Comparison of ENCODE assay signal across 11 mouse cellular contexts in genomic region chr15:31532331-31533021, GRCm38 (mm10). TPM values are rescaled to one million over a fixed set of nuclear protein-coding genes. Genes with fewer than 3 reads are reported as not detected.
A peak's percentile ranks its signal among the peaks of the same experiment; 100 is the strongest.
DNase-seq lines count a peak whose midpoint lies in the region; ATAC-seq and TF ChIP-seq lines count a peak whose summit lies in the region.
"Had no signal": no experiment of that assay in that cellular context is flagged by ENCODE, and none has a peak within 500 bp of the region (broad histone marks: within the 10 kb centered on the region; RNA-seq: fewer than 3 reads in every experiment).

No protein-coding gene starts in this region.

- no peak for DNase-seq in hindbrain, embryonic 14.5 days (ENCODE audit: low spot score)
- DNase-seq in hindbrain, embryonic 11.5 days (ENCODE audit: low spot score) = no peak
- no peak for DNase-seq in stomach, postnatal 0 days (ENCODE audit: low spot score)
- DNase-seq in ovary, postnatal 10 days (ENCODE audit: low spot score) = no peak
- DNase-seq: gastrocnemius, postnatal 14 days; lung, postnatal 4 days; right cerebral cortex, postnatal 14 days had no signal

- no peak for TF ChIP-seq POLR2A in bone marrow macrophage, adult 2 months (IDR thresholded peaks at IDR 0.05; ENCODE audit: borderline replicate concordance, low read depth, low read length)

- no peaks in the 10 kb centered on the region for H3K27me3 ChIP-seq in hindbrain, embryonic 14.5 days (ENCODE audit: control insufficient read depth, insufficient read depth, low read length)
- H3K27me3 ChIP-seq in hindbrain, embryonic 11.5 days (ENCODE audit: control insufficient read depth, insufficient read depth, low read length) = no peaks in the 10 kb centered on the region
- no peaks in the 10 kb centered on the region for H3K27me3 ChIP-seq in E14TG2a.4 (ENCODE audit: insufficient read depth, low read length)
- H3K27me3 ChIP-seq in stomach, postnatal 0 days (ENCODE audit: control insufficient read depth, insufficient read depth, low read length) = no peaks in the 10 kb centered on the region

- no peak for TF ChIP-seq EP300 in stomach, postnatal 0 days (optimal IDR thresholded peaks at IDR 0.05)

- H3K4me2 ChIP-seq in hindbrain, embryonic 14.5 days (replicated peaks) = peak overlapping the region; percentile 69
- no peak overlapping the region; the same call in 1 of the 2 replicates for H3K4me2 ChIP-seq in hindbrain, embryonic 11.5 days (replicated peaks; ENCODE audit: low read depth, low read length)
- no peak overlapping the region for H3K4me2 ChIP-seq in stomach, postnatal 0 days (replicated peaks; ENCODE audit: low read depth)

- H3K9ac ChIP-seq in hindbrain, embryonic 14.5 days = no peak overlapping the region
- no peak overlapping the region for H3K9ac ChIP-seq in hindbrain, embryonic 11.5 days (ENCODE audit: low read depth, low read length)
- H3K9ac ChIP-seq in stomach, postnatal 0 days (ENCODE audit: low read length) = no peak overlapping the region

- H3K27ac ChIP-seq in hindbrain, embryonic 14.5 days = no peak overlapping the region
- H3K27ac ChIP-seq in hindbrain, embryonic 11.5 days (ENCODE audit: low read depth, low read length) = no peak overlapping the region
- peak overlapping the region; percentile 78; the same call in 1 of the 2 replicates for H3K27ac ChIP-seq in bone marrow macrophage, adult 2 months (ENCODE audit: insufficient read depth, low read depth, low read length)
- H3K27ac ChIP-seq in macrophage = peak overlapping the region; percentile 61; the same call in 1 of the 2 replicates
- no peak overlapping the region for H3K27ac ChIP-seq in stomach, postnatal 0 days (replicated peaks)

- H3K36me3 ChIP-seq in hindbrain, embryonic 14.5 days (replicated peaks; ENCODE audit: control insufficient read depth, insufficient read depth) = no peaks in the 10 kb centered on the region
- no peaks in the 10 kb centered on the region for H3K36me3 ChIP-seq in hindbrain, embryonic 11.5 days (ENCODE audit: control insufficient read depth, insufficient read depth, low read length)
- H3K36me3 ChIP-seq in E14TG2a.4 (ENCODE audit: insufficient read depth, low read length) = peaks cover 12% of the 10 kb centered on the region
- H3K36me3 ChIP-seq in macrophage (ENCODE audit: inconsistent target) = no peaks in the 10 kb centered on the region
- no peaks in the 10 kb centered on the region for H3K36me3 ChIP-seq in stomach, postnatal 0 days (ENCODE audit: control insufficient read depth, insufficient read depth, low read length)

- no peak overlapping the region for H3K4me3 ChIP-seq in hindbrain, embryonic 14.5 days (replicated peaks; ENCODE audit: low read length)
- no peak overlapping the region for H3K4me3 ChIP-seq in hindbrain, embryonic 11.5 days (ENCODE audit: low read depth, low read length)
- H3K4me3 ChIP-seq in E14TG2a.4 (replicated peaks; ENCODE audit: low read length) (peak overlapping the region; percentile 90; the same call in 1 of the 2 replicates), macrophage (ENCODE audit: inconsistent target) (no peak overlapping the region)
- no peak overlapping the region for H3K4me3 ChIP-seq in bone marrow macrophage, adult 2 months (ENCODE audit: insufficient read depth, low read length)
- H3K4me3 ChIP-seq in stomach, postnatal 0 days (ENCODE audit: low read depth, low read length) = no peak overlapping the region

- no peak for ATAC-seq in hindbrain, embryonic 14.5 days (ENCODE audit: low FRiP score)
- ATAC-seq in hindbrain, embryonic 11.5 days (ENCODE audit: low FRiP score) = no peak
- no peak for ATAC-seq in stomach, postnatal 0 days (ENCODE audit: low FRiP score, low TSS enrichment)
- ATAC-seq: intestine, postnatal 0 days had no signal

- WGBS in hindbrain, embryonic 14.5 days = 92% methylated on average over 2 of the region's 2 CpGs
- 97% methylated on average over 2 of the region's 2 CpGs for WGBS in hindbrain, embryonic 11.5 days
- 94% methylated on average over 2 of the region's 2 CpGs for WGBS in macrophage (ENCODE audit: missing documents)
- WGBS in stomach, postnatal 0 days = 100% methylated on average over 2 of the region's 2 CpGs

- peaks cover 29% of the 10 kb centered on the region for H3K79me2 ChIP-seq in macrophage (ENCODE audit: inconsistent target)

- 0 out of 2 replicates have a peak, but pooled peaks cover 1% of the 10 kb centered on the region for H3K9me3 ChIP-seq in hindbrain, embryonic 14.5 days (ENCODE audit: control insufficient read depth, low read length)
- no peaks in the 10 kb centered on the region for H3K9me3 ChIP-seq in hindbrain, embryonic 11.5 days (ENCODE audit: control insufficient read depth, low read length)
- H3K9me3 ChIP-seq in E14TG2a.4 (ENCODE audit: low read length) = peaks cover 17% of the 10 kb centered on the region
- H3K9me3 ChIP-seq in stomach, postnatal 0 days (ENCODE audit: control insufficient read depth, low read length) = no peaks in the 10 kb centered on the region

- no peak for TF ChIP-seq CTCF in E14TG2a.4 (conservative IDR thresholded peaks at IDR 0.05; ENCODE audit: low read length)
- TF ChIP-seq CTCF in bone marrow macrophage, adult 2 months (IDR thresholded peaks at IDR 0.05; ENCODE audit: low read depth, low read length) = no peak
- TF ChIP-seq CTCF in stomach, postnatal 0 days (IDR thresholded peaks at IDR 0.05; ENCODE audit: low read depth) = no peak

- H3K4me1 ChIP-seq in hindbrain, embryonic 14.5 days (replicated peaks; ENCODE audit: control insufficient read depth, insufficient read depth, low read length) = peaks cover 31% of the 10 kb centered on the region
- H3K4me1 ChIP-seq in hindbrain, embryonic 11.5 days (replicated peaks; ENCODE audit: control insufficient read depth, insufficient read depth, low read length) = peaks cover 9% of the 10 kb centered on the region; the same call in 1 of the 2 replicates
- peaks cover 43% of the 10 kb centered on the region for H3K4me1 ChIP-seq in E14TG2a.4 (replicated peaks; ENCODE audit: low read depth, low read length)
- peaks cover 40% of the 10 kb centered on the region for H3K4me1 ChIP-seq in bone marrow macrophage, adult 2 months (ENCODE audit: control insufficient read depth, insufficient read depth, low read length)
- H3K4me1 ChIP-seq in stomach, postnatal 0 days (replicated peaks; ENCODE audit: control insufficient read depth, insufficient read depth) = peaks cover 6% of the 10 kb centered on the region; the same call in 1 of the 2 replicates

RNA-seq across cellular contexts. Expression of gene March6, which starts 1.6 kb away (rescaled TPM):
- polyA plus RNA-seq in hindbrain, embryonic 14.5 days (2014; fragmentation: Nextera tagmentation; extraction: Ambion mirVana) = 102 and 116 TPM in 2 replicates
- polyA plus RNA-seq in hindbrain, embryonic 11.5 days (2014; fragmentation: Nextera tagmentation; extraction: Ambion mirVana) = 46.3 and 49.2 TPM in 2 replicates
- polyA plus RNA-seq in bone marrow macrophage, adult 2 months (2012; ENCODE audit: insufficient read depth, insufficient read length, missing spikeins) = 40.7 and 42.2 TPM in 2 replicates
- 10 to 100 TPM; 21.3 to 67.7 (median 40.1) TPM for total RNA-seq in macrophage (2018; cell fraction: chromatin; rRNA removed)
- total RNA-seq in macrophage (2018; cell fraction: cytosol; rRNA removed) = 10 to 100 TPM; 25.2 to 70.9 (median 41.9) TPM
- 10 to 100 TPM; 22.0 to 78.3 (median 57.3) TPM for total RNA-seq in macrophage (2018; cell fraction: nucleus; rRNA removed)
- polyA plus RNA-seq in macrophage (2018) = 24.6 to 39.1 TPM (median 33.7 TPM) in 3 replicates
- polyA plus RNA-seq in stomach, postnatal 0 days (2015; fragmentation: Nextera tagmentation; extraction: Ambion mirVana) = 12.6 and 12.9 TPM in 2 replicates

RNA-seq across cellular contexts. Expression of gene Cmbl, which starts 32.7 kb away (rescaled TPM):
- polyA plus RNA-seq in hindbrain, embryonic 14.5 days (2014; fragmentation: Nextera tagmentation; extraction: Ambion mirVana) = 8.8 and 9.1 TPM in 2 replicates
- 0.64 and 1.3 TPM in 2 replicates for polyA plus RNA-seq in hindbrain, embryonic 11.5 days (2014; fragmentation: Nextera tagmentation; extraction: Ambion mirVana)
- polyA plus RNA-seq in bone marrow macrophage, adult 2 months (2012; ENCODE audit: insufficient read depth, insufficient read length, missing spikeins) = 4.2 and 6.0 TPM in 2 replicates
- total RNA-seq in macrophage (2018; cell fraction: chromatin; rRNA removed) = under 1 TPM in 5 of 26 experiments, not detected in 21; 0.73 to 0.98 (median 0.94) TPM
- 1 to 10 TPM in 13 of 26 experiments, under 1 TPM in 11, not detected in 2; 0.14 to 3.0 (median 1.4) TPM for total RNA-seq in macrophage (2018; cell fraction: cytosol; rRNA removed)
- total RNA-seq in macrophage (2018; cell fraction: nucleus; rRNA removed) = under 1 TPM in 4 of 26 experiments, not detected in 22; 0.56 to 0.92 (median 0.67) TPM
- 1.5 to 5.5 TPM (median 3.5 TPM) in 3 replicates for polyA plus RNA-seq in macrophage (2018)
- polyA plus RNA-seq in stomach, postnatal 0 days (2015; fragmentation: Nextera tagmentation; extraction: Ambion mirVana) = 37.8 and 38.2 TPM in 2 replicates

Comparison
In these comparisons a context has a peak if more than half of its experiments do, and no peak if none do; other contexts are left out.
1. H3K27ac ChIP-seq: peak in bone marrow macrophage, adult 2 months (single experiment) and macrophage (single experiment); none in hindbrain, embryonic 14.5 days (single experiment), hindbrain, embryonic 11.5 days (single experiment) and stomach, postnatal 0 days (single experiment).